22 mouse cellular contexts compared by ENCODE assay signal in the genomic region with DNA sequence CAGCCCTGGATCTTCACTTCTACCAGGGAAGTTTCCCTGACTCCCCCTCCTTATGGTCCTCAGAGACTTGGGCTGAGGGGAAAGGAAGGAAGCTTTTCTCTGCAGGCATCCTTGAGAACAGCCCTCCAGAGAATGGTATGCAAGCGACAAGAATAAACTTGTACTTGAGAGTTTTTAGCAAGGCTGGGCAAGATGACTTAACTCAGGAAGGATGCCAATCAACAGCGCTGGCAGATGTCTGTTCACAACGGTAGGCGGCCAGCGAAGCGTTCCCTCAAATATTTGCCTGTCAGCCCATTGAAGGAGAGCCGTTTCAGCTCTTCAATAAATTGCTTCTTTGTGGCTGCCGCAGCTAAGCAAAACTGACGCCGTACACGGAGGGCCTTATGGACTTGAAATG.
DNase-seq lines count a peak whose midpoint lies in the region; ATAC-seq and TF ChIP-seq lines count a peak whose summit lies in the region.
"Had no signal": no experiment of that assay in that cellular context is flagged by ENCODE, and none has a peak within 500 bp of the region (broad histone marks: within the 10 kb centered on the region; RNA-seq: fewer than 3 reads in every experiment).

No protein-coding gene starts in this region.

- no peak overlapping the region for H3K4me3 ChIP-seq in hindbrain, embryonic 16.5 days (ENCODE audit: low read length)
- H3K4me3 ChIP-seq in hindbrain, embryonic 10.5 days = no peak overlapping the region
- H3K4me3 ChIP-seq in midbrain, postnatal 0 days (ENCODE audit: low read depth, low read length) = no peak overlapping the region
- no peak overlapping the region for H3K4me3 ChIP-seq in midbrain, embryonic 14.5 days (replicated peaks; ENCODE audit: low read depth, low read length)
- H3K4me3 ChIP-seq: embryonic facial prominence, embryonic 13.5 days; forebrain, embryonic 15.5 days; heart, embryonic 10.5 days; limb, embryonic 13.5 days; neural tube, embryonic 13.5 days had no signal

- 0 out of 2 replicates have a peak, but pooled peaks have one; percentile 6 for TF ChIP-seq CTCF in midbrain, postnatal 0 days (IDR thresholded peaks at IDR 0.05)

- H3K27me3 ChIP-seq in hindbrain, embryonic 16.5 days (replicated peaks; ENCODE audit: control insufficient read depth, insufficient read depth, low read length) = no peaks in the 10 kb centered on the region
- no peaks in the 10 kb centered on the region for H3K27me3 ChIP-seq in hindbrain, embryonic 10.5 days (ENCODE audit: insufficient read depth, poor library complexity, severe bottlenecking)
- H3K27me3 ChIP-seq in midbrain, postnatal 0 days (ENCODE audit: insufficient read depth, low read length) = no peaks in the 10 kb centered on the region
- H3K27me3 ChIP-seq in midbrain, embryonic 14.5 days (ENCODE audit: control insufficient read depth, insufficient read depth, low read length) = no peaks in the 10 kb centered on the region
- H3K27me3 ChIP-seq: CH12.LX; embryonic facial prominence, embryonic 13.5 days; forebrain, embryonic 15.5 days; limb, embryonic 13.5 days; neural tube, embryonic 13.5 days had no signal

- no peak overlapping the region for H3K4me2 ChIP-seq in hindbrain, embryonic 16.5 days (ENCODE audit: low read length)
- no peak overlapping the region for H3K4me2 ChIP-seq in midbrain, postnatal 0 days (ENCODE audit: low read depth, low read length, poor library complexity, severe bottlenecking)
- H3K4me2 ChIP-seq in midbrain, embryonic 14.5 days (ENCODE audit: low read length) = no peak overlapping the region
- H3K4me2 ChIP-seq: embryonic facial prominence, embryonic 13.5 days; forebrain, embryonic 15.5 days; limb, embryonic 13.5 days; neural tube, embryonic 13.5 days had no signal

- H3K9ac ChIP-seq in hindbrain, embryonic 16.5 days (ENCODE audit: low read depth, low read length) = no peak overlapping the region
- H3K9ac ChIP-seq in midbrain, postnatal 0 days (replicated peaks; ENCODE audit: low read length, poor library complexity, severe bottlenecking) = no peak overlapping the region
- H3K9ac ChIP-seq in midbrain, embryonic 14.5 days (replicated peaks; ENCODE audit: low read length) = no peak overlapping the region
- H3K9ac ChIP-seq: embryonic facial prominence, embryonic 13.5 days; forebrain, embryonic 15.5 days; limb, embryonic 13.5 days; neural tube, embryonic 13.5 days had no signal

- no peaks in the 10 kb centered on the region for H3K4me1 ChIP-seq in hindbrain, embryonic 16.5 days (ENCODE audit: control insufficient read depth, insufficient read depth, low read depth, low read length)
- H3K4me1 ChIP-seq in hindbrain, embryonic 10.5 days (replicated peaks) = peaks cover 5% of the 10 kb centered on the region; the same call in 1 of the 2 replicates
- no peaks in the 10 kb centered on the region for H3K4me1 ChIP-seq in midbrain, postnatal 0 days (ENCODE audit: insufficient read depth, low read length)
- no peaks in the 10 kb centered on the region for H3K4me1 ChIP-seq in midbrain, embryonic 14.5 days (ENCODE audit: control insufficient read depth, insufficient read depth, low read length)
- H3K4me1 ChIP-seq: embryonic facial prominence, embryonic 13.5 days; forebrain, embryonic 15.5 days; heart, embryonic 10.5 days; limb, embryonic 13.5 days had no signal

- H3K9me3 ChIP-seq in hindbrain, embryonic 16.5 days (ENCODE audit: control insufficient read depth, low read length) = no peaks in the 10 kb centered on the region
- no peaks in the 10 kb centered on the region for H3K9me3 ChIP-seq in hindbrain, embryonic 10.5 days
- H3K9me3 ChIP-seq in midbrain, postnatal 0 days (ENCODE audit: low read length) = no peaks in the 10 kb centered on the region
- no peaks in the 10 kb centered on the region for H3K9me3 ChIP-seq in midbrain, embryonic 14.5 days (ENCODE audit: control insufficient read depth, low read length)
- H3K9me3 ChIP-seq: embryonic facial prominence, embryonic 13.5 days; forebrain, embryonic 15.5 days; heart, embryonic 10.5 days; limb, embryonic 13.5 days; neural tube, embryonic 13.5 days had no signal

- 52% methylated on average over 11 of the region's 11 CpGs for WGBS in hindbrain, embryonic 16.5 days
- WGBS in hindbrain, embryonic 10.5 days = 82% methylated on average over 11 of the region's 11 CpGs
- 68% methylated on average over 11 of the region's 11 CpGs for WGBS in midbrain, postnatal 0 days
- WGBS in midbrain, embryonic 14.5 days = 76% methylated on average over 11 of the region's 11 CpGs

- DNase-seq in cerebellum, postnatal 14 days = peak; percentile 38 to 42
- no peak for DNase-seq in cerebellum, adult 9-10 months
- no peak for DNase-seq in hindbrain, embryonic 10.5 days (ENCODE audit: low spot score)
- peak; percentile 45 for DNase-seq in midbrain, postnatal 0 days (ENCODE audit: low spot score)
- no peak for DNase-seq in midbrain, embryonic 14.5 days
- DNase-seq in layer of hippocampus, postnatal 14 days (ENCODE audit: low spot score in 2 of 2) = peak; percentile 20 to 60
- DNase-seq: adrenal gland, postnatal 14 days; cerebellum, adult 9-11 months; gastrocnemius, postnatal 14 days; kidney, postnatal 10 days; lung, adult 2 months; thymus, postnatal 14 days had no signal

- ATAC-seq in hindbrain, embryonic 16.5 days = peak; percentile 54
- no peak for ATAC-seq in midbrain, postnatal 0 days (ENCODE audit: low FRiP score)
- no peak for ATAC-seq in midbrain, embryonic 14.5 days (ENCODE audit: low FRiP score, low TSS enrichment)
- no peak for ATAC-seq in erythroid progenitor cell, adult 5-6 weeks (replicated peaks; ENCODE audit: low FRiP score, poor library complexity, severe bottlenecking)
- ATAC-seq: forebrain, embryonic 15.5 days; intestine, embryonic 16.5 days had no signal

- no peak overlapping the region for H3K27ac ChIP-seq in hindbrain, embryonic 16.5 days (ENCODE audit: low read depth, low read length)
- no peak overlapping the region for H3K27ac ChIP-seq in hindbrain, embryonic 10.5 days
- no peak overlapping the region for H3K27ac ChIP-seq in midbrain, postnatal 0 days (ENCODE audit: low read depth, low read length)
- H3K27ac ChIP-seq in midbrain, embryonic 14.5 days (replicated peaks; ENCODE audit: low read depth, low read length) = no peak overlapping the region
- H3K27ac ChIP-seq: embryonic facial prominence, embryonic 13.5 days; forebrain, embryonic 15.5 days; heart, embryonic 10.5 days; limb, embryonic 13.5 days; neural tube, embryonic 13.5 days; stomach, postnatal 0 days had no signal

- H3K36me3 ChIP-seq in hindbrain, embryonic 16.5 days (ENCODE audit: control insufficient read depth, insufficient read depth, low read length) = no peaks in the 10 kb centered on the region
- no peaks in the 10 kb centered on the region for H3K36me3 ChIP-seq in hindbrain, embryonic 10.5 days
- no peaks in the 10 kb centered on the region for H3K36me3 ChIP-seq in midbrain, postnatal 0 days (ENCODE audit: insufficient read depth, low read length)
- no peaks in the 10 kb centered on the region for H3K36me3 ChIP-seq in midbrain, embryonic 14.5 days (ENCODE audit: control insufficient read depth, insufficient read depth, low read length)
- H3K36me3 ChIP-seq: embryonic facial prominence, embryonic 13.5 days; forebrain, embryonic 15.5 days; heart, embryonic 10.5 days; limb, embryonic 13.5 days; neural tube, embryonic 13.5 days had no signal

Comparison
In these comparisons a context has a peak if more than half of its experiments do, and no peak if none do; other contexts are left out.
1. DNase-seq: peak in cerebellum, postnatal 14 days (2 of 2), midbrain, postnatal 0 days (single experiment) and layer of hippocampus, postnatal 14 days (2 of 2); none in cerebellum, adult 9-10 months (single experiment), hindbrain, embryonic 10.5 days (single experiment) and midbrain, embryonic 14.5 days (single experiment).